Comparison of ENCODE assay signal across 20 mouse cellular contexts in the genomic region with DNA sequence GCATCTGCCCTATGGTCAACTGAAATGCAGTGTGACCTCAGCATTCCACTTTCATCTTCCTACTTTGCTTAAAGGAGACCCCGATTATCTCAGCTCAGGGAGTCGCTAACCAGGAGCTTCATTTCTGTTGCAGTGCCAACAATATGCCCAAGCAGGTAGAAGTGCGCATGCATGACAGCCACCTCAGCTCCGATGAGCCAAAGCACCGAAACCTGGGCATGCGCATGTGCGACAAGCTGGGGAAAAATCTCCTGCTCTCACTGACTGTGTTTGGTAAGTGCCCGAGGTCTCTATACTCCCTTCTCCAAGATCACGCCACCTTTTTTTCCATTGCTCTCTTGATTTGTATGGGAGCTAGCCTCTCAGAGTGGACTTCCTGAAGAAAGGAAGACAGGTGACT.
"Had no signal": no experiment of that assay in that cellular context is flagged by ENCODE, and none has a peak within 500 bp of the region (broad histone marks: within the 10 kb centered on the region; RNA-seq: fewer than 3 reads in every experiment).

No protein-coding gene starts in this region.

- H3K4me3 ChIP-seq: kidney, embryonic 15.5 days; limb, embryonic 10.5 days; limb, embryonic 13.5 days; liver, embryonic 12.5 days; liver, embryonic 15.5 days; midbrain, embryonic 12.5 days; midbrain, embryonic 15.5 days; neural tube, embryonic 12.5 days; neural tube, embryonic 15.5 days; stomach, embryonic 15.5 days had no signal

- DNase-seq: kidney, postnatal 10 days; kidney, postnatal 4 days; liver; lung, adult 2 months; lung, postnatal 14 days; lung, postnatal 4 days; right cerebral cortex, adult 18-20 months; right cerebral cortex, postnatal 14 days; right cerebral cortex, postnatal 4 days; thymus, postnatal 36 days had no signal

- H3K27me3 ChIP-seq: kidney, embryonic 15.5 days; liver, embryonic 12.5 days; liver, embryonic 15.5 days; midbrain, embryonic 12.5 days; midbrain, embryonic 15.5 days; neural tube, embryonic 12.5 days; neural tube, embryonic 15.5 days; stomach, embryonic 15.5 days had no signal

- ATAC-seq: liver, embryonic 12.5 days; midbrain, embryonic 15.5 days had no signal

- H3K27ac ChIP-seq: kidney, embryonic 15.5 days; limb, embryonic 10.5 days; limb, embryonic 13.5 days; liver, embryonic 12.5 days; liver, embryonic 15.5 days; midbrain, embryonic 12.5 days; midbrain, embryonic 15.5 days; neural tube, embryonic 12.5 days; neural tube, embryonic 15.5 days; stomach, embryonic 15.5 days had no signal

- H3K4me1 ChIP-seq: kidney, embryonic 15.5 days; stomach, embryonic 15.5 days had no signal
